8 mouse cellular contexts compared by ENCODE assay signal in the genomic region with DNA sequence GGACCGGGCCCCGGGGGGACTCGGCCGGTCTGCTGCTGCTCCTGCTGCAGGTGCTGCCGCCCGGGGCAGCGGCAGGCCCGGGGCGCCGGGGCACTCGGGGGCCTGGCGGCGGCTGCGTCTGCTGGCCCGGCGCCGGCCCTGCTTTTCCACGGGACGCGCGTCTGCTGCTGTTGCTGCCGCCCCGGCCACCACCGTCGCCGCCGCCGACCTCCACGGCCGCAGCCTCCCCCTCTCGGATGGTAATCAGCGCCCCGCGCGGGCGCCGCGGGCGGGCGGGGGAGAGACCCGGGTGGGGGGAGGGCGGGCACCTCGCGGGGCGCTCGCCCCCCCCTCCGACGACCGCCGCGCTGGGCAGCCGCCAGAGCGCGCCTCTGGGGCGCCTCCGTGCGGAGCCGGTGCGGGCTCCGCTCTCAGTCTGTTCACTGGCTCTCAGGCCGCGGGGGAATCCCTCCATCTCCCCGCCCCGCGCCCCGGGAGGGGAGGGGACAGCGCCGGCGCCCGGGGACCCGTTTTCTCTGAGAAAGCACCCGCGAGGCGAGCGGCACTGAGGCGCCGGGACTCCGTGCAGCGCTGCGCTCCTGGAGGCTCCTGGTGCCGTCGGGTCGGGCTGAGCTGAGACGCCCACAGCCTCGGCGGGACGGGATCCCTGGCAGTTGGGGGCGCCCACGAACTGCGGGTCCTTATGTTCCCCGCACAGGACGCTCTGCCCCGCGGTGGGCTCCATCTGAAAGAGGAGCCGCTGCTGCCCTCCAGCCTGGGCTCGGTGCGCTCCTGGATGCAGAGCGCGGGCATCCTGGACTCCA. TPM values are rescaled to one million over a fixed set of nuclear protein-coding genes. Genes with fewer than 3 reads are reported as not detected.
DNase-seq lines count a peak whose midpoint lies in the region; ATAC-seq lines count a peak whose summit lies in the region.

No protein-coding gene starts in this region.

- H3K9me3 ChIP-seq in forebrain, embryonic 12.5 days: no peaks in the 10 kb centered on the region
- H3K9me3 ChIP-seq in hindbrain, embryonic 16.5 days (ENCODE audit: control insufficient read depth, low read length): no peaks in the 10 kb centered on the region
- H3K9me3 ChIP-seq in liver, embryonic 13.5 days (replicated peaks): no peaks in the 10 kb centered on the region
- H3K9me3 ChIP-seq in neural tube, embryonic 14.5 days (ENCODE audit: control insufficient read depth, low read length): no peaks in the 10 kb centered on the region

- peak; percentile 79 for ATAC-seq in forebrain, embryonic 12.5 days (ENCODE audit: low FRiP score)
- peak; percentile 77 for ATAC-seq in hindbrain, embryonic 16.5 days
- ATAC-seq in liver, embryonic 13.5 days (ENCODE audit: low read depth): no peak
- peak; percentile 75 for ATAC-seq in neural tube, embryonic 14.5 days (ENCODE audit: low read depth)

- under 1% methylated on average over 63 of the region's 99 CpGs for WGBS in forebrain, embryonic 12.5 days
- 0% methylated on average over 48 of the region's 99 CpGs for WGBS in hindbrain, embryonic 16.5 days
- WGBS in liver, embryonic 13.5 days (ENCODE audit: insufficient replicate concordance): 2% methylated on average over 91 of the region's 99 CpGs
- 0% methylated on average over 47 of the region's 99 CpGs for WGBS in neural tube, embryonic 14.5 days

- H3K9ac ChIP-seq in forebrain, embryonic 12.5 days: peak overlapping the region; percentile 90
- H3K9ac ChIP-seq in hindbrain, embryonic 16.5 days (ENCODE audit: low read depth, low read length): peak overlapping the region; percentile 90
- H3K9ac ChIP-seq in liver, embryonic 13.5 days: peak overlapping the region; percentile 33; the same call in 1 of the 2 replicates
- peak overlapping the region; percentile 91 for H3K9ac ChIP-seq in neural tube, embryonic 14.5 days (replicated peaks; ENCODE audit: low read depth, low read length)

- peaks cover 36% of the 10 kb centered on the region for H3K27me3 ChIP-seq in forebrain, embryonic 12.5 days
- no peaks in the 10 kb centered on the region for H3K27me3 ChIP-seq in hindbrain, embryonic 16.5 days (replicated peaks; ENCODE audit: control insufficient read depth, insufficient read depth, low read length)
- H3K27me3 ChIP-seq in liver, embryonic 13.5 days: peaks cover 91% of the 10 kb centered on the region
- H3K27me3 ChIP-seq in neural tube, embryonic 14.5 days (ENCODE audit: control insufficient read depth, insufficient read depth, low read length): no peaks in the 10 kb centered on the region

- H3K4me1 ChIP-seq in forebrain, embryonic 12.5 days: peaks cover 42% of the 10 kb centered on the region
- peaks cover 22% of the 10 kb centered on the region for H3K4me1 ChIP-seq in hindbrain, embryonic 16.5 days (ENCODE audit: control insufficient read depth, insufficient read depth, low read depth, low read length)
- H3K4me1 ChIP-seq in liver, embryonic 13.5 days (replicated peaks): peaks cover 10% of the 10 kb centered on the region; the same call in 1 of the 2 replicates
- peaks cover 20% of the 10 kb centered on the region for H3K4me1 ChIP-seq in neural tube, embryonic 14.5 days (ENCODE audit: control insufficient read depth, insufficient read depth, low read length)

- peak; percentile 96 for DNase-seq in heart, adult 11 months
- DNase-seq in heart, postnatal 25 days (ENCODE audit: low spot score): no peak
- DNase-seq in adrenal gland, postnatal 14 days: peak; percentile 67
- DNase-seq in liver, embryonic 13.5 days: no peak
- peak; percentile 60 for DNase-seq in thymus, postnatal 4 days

- intact Hi-C loops in heart, postnatal 25 days (cut with DNase I): no loop called here

- H3K4me2 ChIP-seq in forebrain, embryonic 12.5 days: peak overlapping the region; percentile 70
- peak overlapping the region; percentile 78 for H3K4me2 ChIP-seq in hindbrain, embryonic 16.5 days (ENCODE audit: low read length)
- peak overlapping the region; percentile 68 for H3K4me2 ChIP-seq in liver, embryonic 13.5 days
- peak overlapping the region; percentile 65 for H3K4me2 ChIP-seq in neural tube, embryonic 14.5 days (ENCODE audit: low read depth, low read length)

- H3K36me3 ChIP-seq in forebrain, embryonic 12.5 days (replicated peaks): no peaks in the 10 kb centered on the region; the same call in 1 of the 2 replicates
- no peaks in the 10 kb centered on the region for H3K36me3 ChIP-seq in hindbrain, embryonic 16.5 days (ENCODE audit: control insufficient read depth, insufficient read depth, low read length)
- H3K36me3 ChIP-seq in liver, embryonic 13.5 days: no peaks in the 10 kb centered on the region
- H3K36me3 ChIP-seq in neural tube, embryonic 14.5 days (ENCODE audit: control insufficient read depth, insufficient read depth, low read length): 0 out of 2 replicates have a peak, but pooled peaks cover 3% of the 10 kb centered on the region

- peak overlapping the region; percentile 81 for H3K4me3 ChIP-seq in forebrain, embryonic 12.5 days (replicated peaks)
- peak overlapping the region; percentile 86 for H3K4me3 ChIP-seq in hindbrain, embryonic 16.5 days (ENCODE audit: low read length)
- peak overlapping the region; percentile 59 for H3K4me3 ChIP-seq in liver, embryonic 13.5 days (replicated peaks)
- H3K4me3 ChIP-seq in neural tube, embryonic 14.5 days (ENCODE audit: low read depth, low read length): peak overlapping the region; percentile 72

- peak overlapping the region; percentile 87 for H3K27ac ChIP-seq in forebrain, embryonic 12.5 days
- H3K27ac ChIP-seq in hindbrain, embryonic 16.5 days (ENCODE audit: low read depth, low read length): peak overlapping the region; percentile 80
- H3K27ac ChIP-seq in liver, embryonic 13.5 days: no peak overlapping the region
- H3K27ac ChIP-seq in neural tube, embryonic 14.5 days (ENCODE audit: low read depth, low read length): peak overlapping the region; percentile 84

RNA-seq across cellular contexts. Expression of gene Ebf4, which starts 0.6 kb away (rescaled TPM):
- under 1 TPM; 0.31 to 0.45 TPM for total RNA-seq in heart, postnatal 25 days (2021)
- total RNA-seq in adrenal gland, postnatal 14 days (2021): 3.6 and 4.2 TPM in 2 replicates
- 2.7 and 2.9 TPM in 2 replicates for polyA plus RNA-seq in forebrain, embryonic 12.5 days (2016; fragmentation: Nextera tagmentation; extraction: Ambion mirVana)
- 3.6 and 4.1 TPM in 2 replicates for polyA plus RNA-seq in hindbrain, embryonic 16.5 days (2015; fragmentation: Nextera tagmentation; extraction: Ambion mirVana)
- polyA plus RNA-seq in liver, embryonic 13.5 days (2015; fragmentation: Nextera tagmentation; extraction: Ambion mirVana): 0.03 and 0.10 TPM in 2 replicates
- 6.1 and 6.5 TPM in 2 replicates for polyA plus RNA-seq in neural tube, embryonic 14.5 days (2014; fragmentation: Nextera tagmentation; extraction: Ambion mirVana)

RNA-seq across cellular contexts. Expression of gene Idh3b, which starts 11.2 kb away (rescaled TPM):
- total RNA-seq in heart, postnatal 25 days (2021): 100 to 1,000 TPM; 763 to 771 TPM
- 729 and 784 TPM in 2 replicates for total RNA-seq in adrenal gland, postnatal 14 days (2021)
- polyA plus RNA-seq in forebrain, embryonic 12.5 days (2016; fragmentation: Nextera tagmentation; extraction: Ambion mirVana): 130 TPM in 2 replicates
- 201 and 222 TPM in 2 replicates for polyA plus RNA-seq in hindbrain, embryonic 16.5 days (2015; fragmentation: Nextera tagmentation; extraction: Ambion mirVana)
- polyA plus RNA-seq in liver, embryonic 13.5 days (2015; fragmentation: Nextera tagmentation; extraction: Ambion mirVana): 117 and 120 TPM in 2 replicates
- polyA plus RNA-seq in neural tube, embryonic 14.5 days (2014; fragmentation: Nextera tagmentation; extraction: Ambion mirVana): 180 and 183 TPM in 2 replicates

RNA-seq across cellular contexts. Expression of gene Nop56, which starts 21.3 kb away (rescaled TPM):
- total RNA-seq in heart, postnatal 25 days (2021): 10 to 100 TPM; 32.2 to 35.8 TPM
- total RNA-seq in adrenal gland, postnatal 14 days (2021): 115 and 124 TPM in 2 replicates
- polyA plus RNA-seq in forebrain, embryonic 12.5 days (2016; fragmentation: Nextera tagmentation; extraction: Ambion mirVana): 366 and 374 TPM in 2 replicates
- 241 and 259 TPM in 2 replicates for polyA plus RNA-seq in hindbrain, embryonic 16.5 days (2015; fragmentation: Nextera tagmentation; extraction: Ambion mirVana)
- polyA plus RNA-seq in liver, embryonic 13.5 days (2015; fragmentation: Nextera tagmentation; extraction: Ambion mirVana): 271 and 279 TPM in 2 replicates
- 230 and 261 TPM in 2 replicates for polyA plus RNA-seq in neural tube, embryonic 14.5 days (2014; fragmentation: Nextera tagmentation; extraction: Ambion mirVana)

Comparison
In these comparisons a context has a peak if more than half of its experiments do, and no peak if none do; other contexts are left out.
1. DNase-seq: peak in heart, adult 11 months (single experiment), adrenal gland, postnatal 14 days (single experiment) and thymus, postnatal 4 days (single experiment); none in heart, postnatal 25 days (single experiment) and liver, embryonic 13.5 days (single experiment).
2. H3K9ac ChIP-seq: peak in every context shown above with its lines; median percentile 91 in neural tube, embryonic 14.5 days; 90 in forebrain, embryonic 12.5 days; 90 in hindbrain, embryonic 16.5 days; 33 in liver, embryonic 13.5 days.
3. Peak in every context shown above with its lines, with median percentiles within 50 percentile points of each other: H3K4me2 ChIP-seq and H3K4me3 ChIP-seq.